ENCODE assay signal across 14 mouse cellular contexts in the genomic region with DNA sequence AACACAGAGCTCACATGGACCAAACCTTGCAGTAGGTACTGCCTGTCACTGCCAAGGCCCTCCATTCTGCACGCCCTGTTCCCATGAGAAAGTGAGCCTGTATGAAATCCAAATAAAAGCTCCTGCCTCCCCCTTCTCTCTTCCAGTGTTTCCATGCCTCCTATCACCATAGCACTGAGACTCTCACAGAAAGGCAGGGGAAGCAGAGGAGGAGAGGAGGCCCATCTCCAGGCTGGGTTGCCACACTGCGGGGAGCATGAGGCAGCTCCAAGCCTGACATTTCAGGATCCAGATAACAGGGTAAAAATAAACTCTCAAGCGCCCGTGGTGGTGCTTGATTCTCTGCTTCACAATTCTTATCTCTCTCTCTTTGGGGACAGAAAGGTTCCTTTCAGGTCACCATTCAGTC.
DNase-seq lines count a peak whose midpoint lies in the region; ATAC-seq lines count a peak whose summit lies in the region.
"Had no signal": no experiment of that assay in that cellular context is flagged by ENCODE, and none has a peak within 500 bp of the region (broad histone marks: within the 10 kb centered on the region; RNA-seq: fewer than 3 reads in every experiment).

No protein-coding gene starts in this region.

- no peak overlapping the region for H3K27ac ChIP-seq in kidney, embryonic 14.5 days (ENCODE audit: low read depth, low read length)
- no peak overlapping the region for H3K27ac ChIP-seq in forebrain, embryonic 14.5 days (ENCODE audit: low read depth, low read length)
- H3K27ac ChIP-seq: forebrain, embryonic 10.5 days; neural tube, embryonic 13.5 days; stomach, postnatal 0 days had no signal

- H3K9me3 ChIP-seq in kidney, embryonic 14.5 days (ENCODE audit: control insufficient read depth, low read length), result no peaks in the 10 kb centered on the region
- no peaks in the 10 kb centered on the region for H3K9me3 ChIP-seq in forebrain, embryonic 14.5 days (replicated peaks; ENCODE audit: control insufficient read depth, low read length)
- H3K9me3 ChIP-seq: forebrain, embryonic 10.5 days; neural tube, embryonic 13.5 days had no signal

- DNase-seq in layer of hippocampus, adult 11-12 months (ENCODE audit: low spot score), result peak; percentile 68
- DNase-seq in layer of hippocampus, adult 9-10 months (ENCODE audit: low spot score), result no peak
- DNase-seq in heart, adult 18-20 months, result peak; percentile 65 to 80
- peak; percentile 64 to 72 for DNase-seq in layer of hippocampus, adult 8-10 months (ENCODE audit: low spot score in 2 of 2)
- peak; percentile 36 for DNase-seq in right cerebral cortex, postnatal 14 days
- no peak for DNase-seq in c-Kit-positive CD71-positive TER-119-positive erythroid progenitor cells, embryonic 14.5 days (ENCODE audit: low spot score)
- no peak for DNase-seq in forebrain, embryonic 14.5 days (ENCODE audit: low spot score)
- DNase-seq: cerebellum, postnatal 14 days; kidney, adult 9 months had no signal

- no peaks in the 10 kb centered on the region for H3K36me3 ChIP-seq in kidney, embryonic 14.5 days (ENCODE audit: control insufficient read depth, insufficient read depth, low read length)
- no peaks in the 10 kb centered on the region for H3K36me3 ChIP-seq in forebrain, embryonic 14.5 days (ENCODE audit: control insufficient read depth, insufficient read depth, low read length)
- H3K36me3 ChIP-seq: forebrain, embryonic 10.5 days; neural tube, embryonic 13.5 days had no signal

- no peak overlapping the region for H3K9ac ChIP-seq in kidney, embryonic 14.5 days (ENCODE audit: low read depth, low read length)
- H3K9ac ChIP-seq in forebrain, embryonic 14.5 days (ENCODE audit: low read length), result no peak overlapping the region
- H3K9ac ChIP-seq: neural tube, embryonic 13.5 days had no signal

- no peak overlapping the region for H3K4me2 ChIP-seq in kidney, embryonic 14.5 days (replicated peaks; ENCODE audit: low read depth, low read length)
- H3K4me2 ChIP-seq in forebrain, embryonic 14.5 days (ENCODE audit: low read length), result no peak overlapping the region
- H3K4me2 ChIP-seq: neural tube, embryonic 13.5 days had no signal

- H3K27me3 ChIP-seq in kidney, embryonic 14.5 days (ENCODE audit: control insufficient read depth, insufficient read depth, low read length), result no peaks in the 10 kb centered on the region
- no peaks in the 10 kb centered on the region for H3K27me3 ChIP-seq in forebrain, embryonic 14.5 days (replicated peaks; ENCODE audit: control insufficient read depth, insufficient read depth, low read length)
- H3K27me3 ChIP-seq: neural tube, embryonic 13.5 days had no signal

- H3K4me1 ChIP-seq in kidney, embryonic 14.5 days (ENCODE audit: control insufficient read depth, insufficient read depth, low read length), result peaks cover 17% of the 10 kb centered on the region
- no peaks in the 10 kb centered on the region for H3K4me1 ChIP-seq in forebrain, embryonic 14.5 days (ENCODE audit: control insufficient read depth, insufficient read depth, low read length)

- H3K4me3 ChIP-seq in kidney, embryonic 14.5 days (ENCODE audit: low read length), result no peak overlapping the region
- H3K4me3 ChIP-seq in forebrain, embryonic 14.5 days (ENCODE audit: low read depth, low read length), result no peak overlapping the region
- H3K4me3 ChIP-seq: forebrain, embryonic 10.5 days; neural tube, embryonic 13.5 days had no signal

- no peak for ATAC-seq in kidney, embryonic 14.5 days (ENCODE audit: low FRiP score, low TSS enrichment)
- ATAC-seq in forebrain, embryonic 14.5 days, result no peak
- ATAC-seq: activated CD4-positive, CD25-positive, alpha-beta regulatory T cell, adult 4 months had no signal

- 73% methylated on average over 4 of the region's 4 CpGs for WGBS in kidney, embryonic 14.5 days
- WGBS in forebrain, embryonic 14.5 days, result 86% methylated on average over 4 of the region's 4 CpGs

Comparison
In these comparisons a context has a peak if more than half of its experiments do, and no peak if none do; other contexts are left out.
1. DNase-seq: peak in layer of hippocampus, adult 11-12 months (single experiment), heart, adult 18-20 months (2 of 2), layer of hippocampus, adult 8-10 months (2 of 2) and right cerebral cortex, postnatal 14 days (single experiment); none in layer of hippocampus, adult 9-10 months (single experiment), c-Kit-positive CD71-positive TER-119-positive erythroid progenitor cells, embryonic 14.5 days (single experiment) and forebrain, embryonic 14.5 days (single experiment).